Mouse (Mus musculus) adrenal gland, adult 2 months (tissue): ENCODE data around the gene Rpn1. TPM values are rescaled to one million over a fixed set of nuclear protein-coding genes. Genes with fewer than 3 reads are reported as not detected.

Experiments
- microRNA-seq, 2 experiments: library from miRNA; unstranded; fragments of <30 nt; microRNA quantifications; one replicate each; pipeline ENCODE4 v1.2.0; 2021
- polyA plus RNA-seq: library from polyadenylated mRNA; depleted of rRNA; stranded (reverse); fragments of >200 nt; gene quantifications from 2 replicates; pipeline ENCODE4 v1.2.3, GENCODE M21; 2012; rRNA removed
- total RNA-seq, 2 experiments: library from RNA; stranded (reverse); gene quantifications; 2 replicates each; pipeline ENCODE4 v1.2.3; 2021

Rpn1 gene
- total and polyA plus RNA-seq, 3 experiments, result 146 to 305 (median 287) TPM

Small RNA genes lying within 50 kb of the gene (microRNA-seq; reads per million reads assigned to microRNA genes)
- gene Mir6376, result 0 reads per million in 2 experiments

Other genes starting within 250 kb of the Rpn1 start
- 1 to 10 TPM; 2.5 TPM for gene Gm45140, start 248.7 kb upstream of the Rpn1 start, total RNA-seq
- 0.02 and 0.15 TPM in 2 replicates for gene Gm45140, start 248.7 kb upstream of the Rpn1 start, polyA plus RNA-seq
- gene Isy1, start 245.7 kb upstream of the Rpn1 start, total RNA-seq, result 10 to 100 TPM; 44.4 to 55.6 TPM
- gene Isy1, start 245.7 kb upstream of the Rpn1 start, polyA plus RNA-seq, result 3.1 and 3.8 TPM in 2 replicates
- 100 to 1,000 TPM; 333 to 380 TPM for gene Cnbp, start 233.4 kb upstream of the Rpn1 start, total RNA-seq
- 73.9 and 76.1 TPM in 2 replicates for gene Cnbp, start 233.4 kb upstream of the Rpn1 start, polyA plus RNA-seq
- gene Copg1, start 196.7 kb upstream of the Rpn1 start, total RNA-seq, result 100 to 1,000 TPM; 102 to 104 TPM
- gene Copg1, start 196.7 kb upstream of the Rpn1 start, polyA plus RNA-seq, result 26.0 and 41.0 TPM in 2 replicates
- gene Hmces, start 170.5 kb upstream of the Rpn1 start, total RNA-seq, result 10 to 100 TPM; 21.5 to 22.4 TPM
- gene Hmces, start 170.5 kb upstream of the Rpn1 start, polyA plus RNA-seq, result 15.4 and 22.3 TPM in 2 replicates
- 1 to 10 TPM; 7.4 to 9.5 TPM for gene H1fx, start 102.8 kb upstream of the Rpn1 start, total RNA-seq
- gene H1fx, start 102.8 kb upstream of the Rpn1 start, polyA plus RNA-seq, result 17.1 and 22.1 TPM in 2 replicates
- 100 to 1,000 TPM; 335 to 385 TPM for gene Rab7, start 39.2 kb upstream of the Rpn1 start, total RNA-seq
- 90.7 and 123 TPM in 2 replicates for gene Rab7, start 39.2 kb upstream of the Rpn1 start, polyA plus RNA-seq
- 10 to 100 TPM; 23.0 to 52.6 TPM for gene Gata2, start 109.4 kb downstream of the Rpn1 start, total RNA-seq
- gene Gata2, start 109.4 kb downstream of the Rpn1 start, polyA plus RNA-seq, result 167 and 184 TPM in 2 replicates
- not detected for gene Dnajb8, start 137.8 kb downstream of the Rpn1 start, total RNA-seq
- gene Dnajb8, start 137.8 kb downstream of the Rpn1 start, polyA plus RNA-seq, result not detected in 2 replicates